Mouse (Mus musculus) adrenal gland, adult 18-20 months (tissue): ENCODE results near the gene Tbx10. TPM values are rescaled to one million over a fixed set of nuclear protein-coding genes. Genes with fewer than 3 reads are reported as not detected.
A peak's percentile ranks its signal among the peaks of the same experiment; 100 is the strongest.
"Not testable (repeated sequence)": the region's sequence is repeated elsewhere in the genome, so short reads cannot be mapped to it uniquely, and the experiment has no call there.

Source experiments
- DNase-seq, 2 experiments: peaks; one replicate each; pipeline ENCODE4 v3.0.0; 2021 to 2022; ENCODE audit warnings: low spot score in 2 of 2
- total RNA-seq, 2 experiments: library from RNA; stranded (reverse); gene quantifications; 1 replicate in 1 of 2; 2 replicates in 1 of 2; pipeline ENCODE4 v1.2.3; 2021

The Tbx10 gene
- total RNA-seq, 2 experiments from 2014 or later, result not detected

DNA sequence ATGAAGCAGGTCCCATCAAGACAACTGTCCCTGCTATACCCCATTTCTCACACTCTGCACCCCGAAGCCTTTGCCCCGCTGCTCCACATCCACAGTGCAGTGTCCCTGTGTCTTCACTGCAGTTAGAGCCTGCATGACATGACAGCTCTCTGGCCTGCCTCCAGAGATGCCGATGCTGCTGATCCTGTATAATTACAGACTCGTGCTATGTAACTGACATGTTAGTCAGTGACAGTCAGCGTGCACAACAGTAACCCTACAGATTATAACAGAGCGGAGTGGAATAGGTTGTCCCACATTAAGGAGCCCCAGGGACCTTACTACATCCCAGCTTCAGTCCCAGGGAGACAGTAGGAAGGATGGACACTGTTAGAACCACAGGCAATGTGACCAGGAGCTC lies 17.9 kb upstream of the Tbx10 start:
- not testable (repeated sequence) for DNase-seq

DNA sequence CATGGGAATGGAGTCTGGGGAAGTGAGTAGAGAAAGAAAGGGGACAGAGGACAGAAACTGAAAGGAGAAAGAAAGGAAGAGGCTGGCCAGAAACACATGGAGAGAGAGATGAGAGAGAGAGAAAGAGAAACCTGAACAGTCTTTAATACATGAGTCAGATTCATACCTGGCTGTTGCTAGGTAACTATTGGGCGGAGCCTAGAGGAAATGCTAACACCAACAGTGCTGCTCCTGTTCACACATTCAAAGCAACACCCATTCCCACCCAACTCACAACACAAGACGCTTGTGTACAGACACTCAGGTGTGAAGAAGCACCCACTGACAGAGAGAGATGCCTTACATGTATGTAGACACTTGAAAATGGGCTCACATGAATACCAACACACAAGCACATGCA lies 16.7 kb upstream of the Tbx10 start:
- no peak for DNase-seq

DNA sequence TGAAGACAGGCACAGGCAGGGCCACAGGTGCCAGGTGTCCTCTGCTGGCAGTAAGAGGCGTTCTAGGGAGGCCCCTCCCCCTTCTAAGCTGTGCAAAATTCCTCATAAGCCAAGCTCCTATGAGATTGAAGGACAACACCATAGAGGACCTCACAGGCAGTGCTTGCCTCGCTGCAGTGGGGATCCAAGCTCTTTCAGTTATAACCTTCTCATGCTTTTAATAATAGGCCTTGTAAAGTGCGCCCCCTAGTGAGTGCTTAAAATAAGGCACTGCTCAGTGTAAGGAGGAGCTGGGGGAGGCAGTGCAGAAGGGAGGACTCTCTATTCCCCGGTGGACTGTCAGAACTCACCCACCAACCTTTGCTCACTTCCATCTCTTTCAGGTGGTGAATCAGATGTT lies 12.2 kb upstream of the Tbx10 start:
- DNase-seq, result peak; percentile 68 to 78

DNA sequence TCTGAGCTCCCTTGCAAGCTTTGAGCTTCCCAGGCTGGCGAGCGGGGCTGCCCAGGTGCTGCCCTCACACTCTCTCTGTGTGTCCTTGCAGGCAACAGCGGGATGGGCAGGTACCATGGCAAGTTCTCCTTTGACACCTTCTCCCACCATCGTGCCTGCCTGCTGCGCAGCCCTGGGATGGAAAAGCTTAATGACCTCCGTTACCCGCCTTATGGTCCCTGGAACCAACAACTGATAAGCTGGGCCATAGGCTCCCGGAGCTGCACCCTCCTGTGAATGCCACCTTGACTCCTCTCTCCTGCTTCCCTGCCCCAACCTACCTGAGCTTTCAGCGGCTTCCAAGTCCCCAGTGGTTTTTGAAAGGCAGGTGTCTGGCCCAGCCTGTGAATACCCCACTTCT lies 11.6 kb upstream of the Tbx10 start:
- DNase-seq, result no peak

DNA sequence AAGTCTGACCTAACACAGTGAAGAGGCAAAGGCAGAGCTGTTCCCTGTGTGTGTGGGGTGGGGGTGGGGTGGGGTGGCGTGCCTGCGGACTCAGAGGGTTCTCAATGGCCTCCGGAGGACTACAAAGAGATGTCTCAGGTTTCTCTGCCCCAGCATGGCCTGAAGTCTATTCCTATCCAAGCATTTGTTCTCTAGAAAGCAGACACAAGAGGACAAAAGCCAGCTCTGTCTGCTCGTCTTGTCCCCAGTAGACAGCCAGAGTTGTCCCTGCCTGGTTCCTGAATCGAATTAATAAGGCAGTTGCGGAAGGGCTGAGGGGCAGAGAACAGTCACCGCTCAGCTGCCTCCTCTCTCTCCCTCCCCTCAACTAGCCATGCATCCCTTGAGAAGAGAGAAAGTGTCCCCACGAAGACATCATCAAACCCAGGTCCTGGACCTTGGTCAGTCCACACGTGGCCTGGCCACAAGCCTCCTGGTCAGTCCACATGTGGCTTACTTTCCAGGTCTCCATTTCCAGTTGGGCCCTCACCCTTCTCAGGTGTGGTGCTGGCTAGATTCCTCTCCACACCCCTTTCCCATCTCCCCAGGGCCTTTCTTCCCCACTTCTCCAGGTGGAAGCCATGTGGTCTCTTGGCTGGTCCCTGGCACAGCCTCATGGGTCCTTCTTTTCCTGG lies 8.9 kb upstream of the Tbx10 start:
- DNase-seq, result no peak

DNA sequence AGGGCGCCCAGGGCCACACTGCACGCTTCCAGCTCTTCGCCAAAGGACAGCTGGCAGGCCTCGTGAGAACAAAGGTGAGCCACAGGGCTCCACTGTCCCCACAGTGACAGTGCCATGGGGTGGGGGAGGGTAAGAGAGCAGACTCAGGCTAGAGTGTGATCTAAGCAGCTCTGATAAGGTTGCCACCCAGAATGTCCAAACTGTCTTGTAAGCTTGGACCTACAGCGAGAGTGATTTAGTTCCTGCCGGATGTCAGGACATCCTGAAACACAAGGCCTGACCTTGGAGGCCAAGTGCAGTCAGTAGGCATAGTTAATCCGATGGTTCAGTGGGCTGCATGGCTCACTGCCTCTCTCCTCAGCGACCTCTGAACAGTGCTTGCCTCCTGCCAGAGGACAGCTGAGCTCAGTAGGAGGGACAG lies 7.3 kb upstream of the Tbx10 start:
- peak in 1 of 2 experiments; percentile 29 for DNase-seq

DNA sequence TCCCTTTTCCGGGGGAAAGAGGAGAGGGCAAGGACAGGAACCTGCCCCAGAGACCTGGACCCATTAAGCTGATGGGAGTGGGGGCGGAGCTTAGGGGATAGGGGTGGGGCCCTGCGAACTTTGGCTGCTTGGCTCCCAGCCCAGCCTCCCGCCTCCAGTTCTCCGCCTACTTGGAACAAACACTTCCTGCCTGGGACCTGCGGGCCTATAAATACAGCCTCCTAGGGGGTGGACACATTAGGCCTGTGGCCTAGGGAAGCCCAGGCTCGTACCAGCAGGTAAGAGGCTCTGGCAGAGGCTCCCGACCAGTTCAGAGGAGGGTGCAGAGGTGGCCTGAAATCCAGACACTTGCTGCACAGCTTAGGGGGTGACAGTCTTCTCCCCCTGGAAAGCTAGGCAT lies 6.2 kb upstream of the Tbx10 start, which contains the start of gene Acy3:
Acy3 (plus strand) TSS at position 237 of the 400 bp plus-strand sequence.
- peak; percentile 75 to 79 for DNase-seq

- DNase-seq, result no peak
Measured at GRCm38 (mm10) chr19:3988066-3988465, 4.5 kb upstream of the Tbx10 start.

DNA sequence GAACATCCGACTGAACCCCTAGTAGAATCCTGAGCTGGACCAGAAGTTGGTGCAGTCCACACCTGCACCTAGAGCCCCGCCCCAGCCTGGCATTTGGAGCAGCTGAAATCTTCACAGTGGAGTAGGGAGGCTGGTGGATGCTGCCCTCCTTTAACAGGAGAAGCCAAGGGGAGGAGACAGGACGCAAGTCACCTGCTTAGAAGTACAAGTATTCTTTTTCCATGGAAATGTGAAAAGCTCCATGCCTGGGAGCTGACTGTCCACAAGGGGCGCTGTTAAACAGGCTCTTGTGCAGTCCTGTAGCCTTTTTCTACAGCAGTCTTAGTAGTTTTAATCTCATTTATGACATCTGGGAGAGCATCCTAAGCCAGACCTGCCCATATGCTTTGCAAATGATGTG lies 3.8 kb upstream of the Tbx10 start:
- no peak for DNase-seq

- no peak for DNase-seq
Measured at GRCm38 (mm10) chr19:3990804-3991203, 1.7 kb upstream of the Tbx10 start.

DNA sequence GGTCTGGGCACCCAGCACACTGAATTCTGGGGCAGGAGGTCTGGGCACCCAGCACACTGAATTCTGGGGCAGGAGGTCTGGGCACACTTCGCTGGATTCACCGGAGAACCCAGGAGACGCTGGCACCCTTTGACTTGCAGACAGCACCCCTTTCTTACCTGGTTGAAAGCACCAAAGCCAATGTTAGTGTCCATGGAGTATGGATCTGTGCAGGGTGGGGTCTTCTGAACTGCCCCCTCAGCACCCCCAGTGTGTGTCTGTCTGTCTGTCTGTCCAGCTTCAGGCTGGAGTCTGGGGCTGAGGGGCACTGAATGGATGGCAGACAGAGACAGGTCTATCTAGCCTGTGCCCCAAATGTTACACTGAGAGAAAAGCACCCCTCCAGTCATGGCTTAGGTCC lies 990 bp upstream of the Tbx10 start:
- DNase-seq, result no peak

DNA sequence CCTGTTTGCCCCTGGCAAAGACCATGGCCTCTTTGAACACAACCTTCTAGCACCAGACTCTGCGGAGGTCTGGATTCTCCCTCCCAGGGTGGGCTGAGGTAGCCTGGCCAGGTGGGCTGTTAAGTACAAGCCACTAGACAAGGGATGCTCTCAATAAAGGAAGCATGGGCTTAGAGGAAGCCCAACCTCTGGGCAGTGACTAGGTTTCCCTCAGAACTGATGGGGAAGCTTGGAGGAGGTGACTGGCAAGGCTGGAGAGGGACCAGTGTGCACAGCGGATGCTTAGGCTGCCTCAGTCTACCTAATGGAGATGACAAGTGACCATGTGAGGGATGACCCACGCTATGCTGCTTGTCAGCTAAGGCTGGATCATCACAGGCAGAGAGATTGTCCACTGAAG lies 586 bp upstream of the Tbx10 start:
- no peak for DNase-seq

GRCm38 (mm10) chr19:3994932-3995331 lies 2.4 kb downstream of the Tbx10 start:
- DNase-seq, result no peak

- DNase-seq, result no peak
Measured at GRCm38 (mm10) chr19:3995505-3995904, 3.0 kb downstream of the Tbx10 start.

DNA sequence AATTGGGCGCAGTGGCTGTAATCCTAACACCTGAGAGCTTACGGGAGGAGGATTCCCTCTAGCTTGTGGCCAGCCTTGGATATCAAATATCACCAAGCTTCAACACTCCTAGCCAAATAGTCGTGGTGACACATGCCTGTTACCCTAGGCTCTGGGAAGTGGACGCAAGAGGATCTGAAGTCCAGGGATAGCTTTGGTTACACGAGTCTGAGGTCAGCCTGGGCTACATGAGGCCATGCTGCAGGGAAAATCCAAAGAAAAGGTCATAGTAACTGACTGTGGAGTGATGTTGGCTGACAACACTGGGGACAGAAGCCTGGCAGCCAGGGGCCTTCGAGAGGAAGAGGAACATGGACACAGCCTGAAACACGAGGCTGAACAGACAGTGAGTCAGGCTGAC lies 3.6 kb downstream of the Tbx10 start:
- no peak for DNase-seq

GRCm38 (mm10) chr19:3996747-3997146 lies 4.2 kb downstream of the Tbx10 start:
- no peak for DNase-seq

- DNase-seq, result no peak
Measured at GRCm38 (mm10) chr19:3997231-3997630, 4.7 kb downstream of the Tbx10 start.

DNA sequence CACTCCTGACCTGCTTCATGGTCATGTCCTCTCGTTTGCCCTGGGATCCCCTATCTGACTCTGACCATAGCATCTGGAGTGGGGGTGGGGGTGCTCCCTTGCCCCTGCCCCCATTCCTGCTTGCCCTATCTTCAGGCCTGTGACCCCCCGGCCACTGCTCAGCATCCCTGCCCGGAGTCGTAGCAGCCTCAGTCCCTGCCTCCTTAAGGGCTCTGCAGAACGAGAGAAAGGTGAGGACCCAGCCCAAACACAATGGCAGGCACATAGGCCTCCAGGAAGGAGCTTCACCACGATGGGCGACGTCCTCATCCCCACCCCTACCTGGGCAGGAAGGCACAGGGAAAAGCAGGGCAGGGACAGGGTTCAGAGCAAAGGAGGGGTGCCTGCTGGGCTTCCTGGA lies 5.8 kb downstream of the Tbx10 start:
- DNase-seq, result no peak

GRCm38 (mm10) chr19:3999121-3999730 lies 6.7 kb downstream of the Tbx10 start:
- no peak for DNase-seq

DNA sequence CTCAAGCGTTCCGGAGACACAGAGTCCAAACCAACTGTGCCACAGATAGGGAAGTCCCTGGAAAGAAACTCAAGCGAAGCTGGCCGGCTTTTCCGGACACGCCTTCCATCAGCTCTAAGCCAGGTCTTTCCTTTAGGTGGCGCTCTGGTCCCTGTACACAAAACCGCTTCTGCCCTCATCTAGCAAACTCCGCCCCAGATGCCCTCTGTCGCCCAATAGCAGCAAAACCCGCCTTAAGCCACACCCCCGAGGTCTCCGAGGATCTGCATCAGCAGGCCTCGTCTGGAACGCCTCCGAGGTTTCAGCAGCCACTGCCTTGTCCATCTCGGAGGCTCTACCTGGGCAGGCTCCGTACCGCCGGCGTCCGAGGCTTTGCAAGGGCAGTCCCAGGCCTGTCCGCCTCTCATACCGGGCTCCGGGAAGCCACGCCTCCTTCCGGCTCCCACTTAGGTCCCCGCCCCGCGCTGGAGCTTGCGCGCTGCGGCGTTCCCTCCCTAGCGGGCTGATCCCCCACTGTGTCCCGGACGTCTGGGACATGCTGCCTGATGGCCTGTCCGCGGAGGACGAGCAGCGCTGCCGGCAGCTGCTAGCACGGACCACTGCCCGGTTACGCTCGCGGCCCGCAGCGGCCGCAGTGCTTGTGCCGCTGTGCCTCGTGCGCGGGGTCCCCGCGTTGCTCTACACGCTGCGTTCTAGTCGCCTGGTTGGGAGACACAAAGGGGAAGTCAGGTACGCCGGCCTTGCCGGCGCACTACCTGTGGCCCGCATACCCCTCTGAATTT lies 7.8 kb downstream of the Tbx10 start, which contains the start of the genes Nudt8 and Gm49405:
Nudt8 (plus strand) TSS at position 462 of the 782 bp plus-strand sequence.
Gm49405 (plus strand) TSS at position 508 of the 782 bp plus-strand sequence.
- peak; percentile 87 to 88 for DNase-seq

DNA sequence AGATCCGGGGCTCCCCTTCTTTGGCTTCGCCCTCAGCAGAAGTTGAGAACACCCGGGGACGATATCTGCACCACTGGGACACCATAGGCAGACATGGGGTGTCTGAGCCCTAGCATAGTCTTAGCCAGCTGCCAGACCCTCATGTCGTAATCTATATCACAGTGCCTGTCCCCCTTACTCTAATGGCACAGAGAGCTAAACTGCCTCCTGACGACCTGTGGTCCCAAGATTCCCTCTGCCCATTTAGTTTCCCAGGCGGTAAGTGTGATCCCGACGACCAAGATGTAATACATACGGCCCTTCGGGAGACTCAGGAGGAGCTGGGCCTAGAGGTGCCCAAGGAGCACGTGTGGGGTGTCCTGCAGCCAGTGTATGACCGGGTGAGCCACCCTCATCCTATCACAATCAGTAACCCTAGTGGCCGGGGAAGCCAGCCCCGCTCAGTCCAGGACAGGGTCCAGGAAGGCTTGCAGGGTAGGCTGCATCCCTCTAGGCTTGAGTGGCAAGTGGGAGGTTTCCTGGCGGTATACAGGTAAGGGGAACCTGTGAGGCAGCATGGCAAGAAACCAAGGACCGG lies 8.5 kb downstream of the Tbx10 start:
- no peak for DNase-seq

DNA sequence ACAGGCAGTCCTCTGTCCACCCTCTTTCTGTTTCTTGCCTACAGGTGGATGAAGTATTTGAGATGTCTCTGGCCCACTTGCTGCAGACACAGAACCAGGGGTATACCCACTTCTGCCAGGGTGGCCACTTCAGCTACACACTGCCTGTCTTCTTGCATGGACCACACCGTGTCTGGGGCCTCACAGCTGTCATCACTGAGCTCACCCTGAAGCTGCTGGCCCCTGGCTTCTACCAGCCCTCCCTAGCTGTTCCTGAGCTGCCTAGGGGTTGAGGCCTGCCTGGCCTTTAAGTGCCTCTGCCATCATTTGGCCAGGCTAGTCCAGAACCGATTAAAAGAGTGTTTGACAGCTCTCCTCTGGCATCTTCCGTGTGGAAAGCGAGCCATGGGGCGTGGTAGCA lies 9.2 kb downstream of the Tbx10 start:
- DNase-seq, result no peak
